Mouse (Mus musculus) embryo, embryonic 11 days (tissue): Measurements from ENCODE around the gene Slc25a35.
"Not testable (repeated sequence)": the region's sequence is repeated elsewhere in the genome, so short reads cannot be mapped to it uniquely, and the experiment has no call there.

ENCODE experiments used
- DNase-seq: peaks from one replicate; pipeline ENCODE4 v3.0.0-alpha.2; 2015

Gene Slc25a35

GRCm38 (mm10) chr11:68962159-68962558, 5.8 kb upstream of the Slc25a35 start:
- not testable (repeated sequence) for DNase-seq

- no peak for DNase-seq
Measured at GRCm38 (mm10) chr11:68963405-68963804, 4.5 kb upstream of the Slc25a35 start.

GRCm38 (mm10) chr11:68965050-68965449, 2.9 kb upstream of the Slc25a35 start:
- DNase-seq, result no peak

- DNase-seq, result peak; percentile 64
Measured at GRCm38 (mm10) chr11:68965845-68966244, 2.1 kb upstream of the Slc25a35 start.

GRCm38 (mm10) chr11:68966554-68966953, 1.4 kb upstream of the Slc25a35 start:
- no peak for DNase-seq

GRCm38 (mm10) chr11:68968752-68969151, 821 bp downstream of the Slc25a35 start:
- no peak for DNase-seq

GRCm38 (mm10) chr11:68970232-68970631, 2.3 kb downstream of the Slc25a35 start:
- DNase-seq, result no peak

- peak; percentile 95 for DNase-seq
Measured at GRCm38 (mm10) chr11:68973250-68974058, 5.5 kb downstream of the Slc25a35 start.

GRCm38 (mm10) chr11:68974059-68974450, 6.1 kb downstream of the Slc25a35 start:
- DNase-seq, result no peak

GRCm38 (mm10) chr11:68975085-68975484, 7.2 kb downstream of the Slc25a35 start, which contains the start of gene Rangrf:
Rangrf (minus strand) TSS chr11:68975185.
- no peak for DNase-seq

GRCm38 (mm10) chr11:68975601-68976000, 7.7 kb downstream of the Slc25a35 start:
- no peak for DNase-seq

GRCm38 (mm10) chr11:68979320-68979733, 11.4 kb downstream of the Slc25a35 start:
- no peak for DNase-seq

- no peak for DNase-seq
Measured at GRCm38 (mm10) chr11:68980919-68981318, 13.0 kb downstream of the Slc25a35 start.

- peak; percentile 82 for DNase-seq
Measured at GRCm38 (mm10) chr11:68982639-68983369, 14.9 kb downstream of the Slc25a35 start.

- no peak for DNase-seq
Measured at GRCm38 (mm10) chr11:68987365-68987882, 19.5 kb downstream of the Slc25a35 start.

GRCm38 (mm10) chr11:68988341-68988740, 20.4 kb downstream of the Slc25a35 start:
- no peak for DNase-seq

- DNase-seq, result no peak
Measured at GRCm38 (mm10) chr11:68993122-68993521, 25.2 kb downstream of the Slc25a35 start.

GRCm38 (mm10) chr11:68994377-68994776, 26.4 kb downstream of the Slc25a35 start:
- no peak for DNase-seq

- no peak for DNase-seq
Measured at GRCm38 (mm10) chr11:68997080-68997479, 29.1 kb downstream of the Slc25a35 start.

GRCm38 (mm10) chr11:69002782-69003181, 34.9 kb downstream of the Slc25a35 start:
- DNase-seq, result not testable (repeated sequence)

- no peak for DNase-seq
Measured at GRCm38 (mm10) chr11:69003592-69003991, 35.7 kb downstream of the Slc25a35 start.

- no peak for DNase-seq
Measured at GRCm38 (mm10) chr11:69005193-69005592, 37.3 kb downstream of the Slc25a35 start.

- DNase-seq, result not testable (repeated sequence)
Measured at GRCm38 (mm10) chr11:69006575-69006974, 38.6 kb downstream of the Slc25a35 start.
